Mouse (Mus musculus) MN1 (cell line): ENCODE measurements around the gene Atp1a2.

ENCODE experiments used
- DNase-seq: peaks from one replicate; pipeline ENCODE4 v3.0.0-alpha.2; 2016; ENCODE audit warnings: low spot score

The Atp1a2 gene

DNA sequence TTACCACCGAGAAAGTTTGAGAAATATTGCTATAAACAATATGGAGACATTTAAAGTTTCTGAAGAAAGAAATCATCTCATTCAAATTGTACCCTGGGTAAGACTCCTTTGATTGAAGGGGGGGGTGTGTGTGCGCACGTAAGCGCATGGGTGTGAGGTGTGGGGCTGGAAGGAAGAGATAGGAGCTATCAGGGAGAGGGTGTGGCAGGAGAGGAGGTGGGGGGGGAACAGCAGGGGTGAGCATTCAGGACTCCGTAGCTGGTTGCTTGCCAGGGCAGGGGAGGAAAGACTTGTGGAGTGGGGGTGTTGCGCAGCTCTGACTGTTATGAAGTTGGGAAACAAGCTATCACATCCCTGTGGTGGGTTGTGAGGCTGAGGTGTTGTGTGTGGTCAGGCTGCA is 6.6 kb upstream of the Atp1a2 start:
- no peak for DNase-seq

DNA sequence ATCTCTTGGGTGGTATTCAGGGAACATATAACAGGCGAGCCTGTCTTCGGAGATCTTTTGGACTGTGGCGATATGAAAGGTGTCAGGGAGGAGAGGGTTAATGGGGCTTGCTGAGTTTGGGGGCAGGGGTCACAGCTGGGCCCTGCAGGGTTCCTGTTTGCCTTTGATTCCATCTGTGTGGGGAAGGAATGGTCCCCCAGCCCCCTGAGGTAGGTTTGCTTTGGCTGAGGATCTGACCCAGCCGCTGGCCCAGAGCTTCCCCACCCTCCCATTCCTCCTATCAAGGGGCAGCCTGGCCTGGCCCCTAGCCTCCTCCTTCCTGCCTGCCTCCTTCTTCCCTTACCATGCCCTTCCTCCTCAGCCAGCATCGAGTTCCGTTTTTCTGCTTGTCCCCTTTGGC is 5.0 kb upstream of the Atp1a2 start:
- no peak for DNase-seq

DNA sequence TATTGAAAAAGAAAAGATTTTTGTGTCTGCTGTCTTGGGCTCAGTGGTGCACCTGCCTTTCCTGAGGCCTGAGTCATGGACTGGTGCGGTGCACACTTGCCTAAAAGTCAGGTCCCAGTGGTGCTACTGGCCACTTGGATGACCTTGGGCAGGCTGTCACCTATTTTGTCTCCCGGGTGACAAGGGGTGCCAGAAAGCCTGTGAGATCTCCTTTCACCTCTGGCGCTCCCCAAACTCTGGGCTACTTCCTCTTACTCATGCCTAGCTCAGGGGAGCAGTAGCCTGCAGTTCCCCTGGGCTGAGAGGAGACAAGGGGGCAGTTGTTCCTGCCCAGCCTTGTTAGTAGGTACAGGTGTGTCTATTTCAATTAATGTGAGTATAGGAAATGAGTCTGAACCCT is 4.4 kb upstream of the Atp1a2 start:
- DNase-seq: no peak

DNA sequence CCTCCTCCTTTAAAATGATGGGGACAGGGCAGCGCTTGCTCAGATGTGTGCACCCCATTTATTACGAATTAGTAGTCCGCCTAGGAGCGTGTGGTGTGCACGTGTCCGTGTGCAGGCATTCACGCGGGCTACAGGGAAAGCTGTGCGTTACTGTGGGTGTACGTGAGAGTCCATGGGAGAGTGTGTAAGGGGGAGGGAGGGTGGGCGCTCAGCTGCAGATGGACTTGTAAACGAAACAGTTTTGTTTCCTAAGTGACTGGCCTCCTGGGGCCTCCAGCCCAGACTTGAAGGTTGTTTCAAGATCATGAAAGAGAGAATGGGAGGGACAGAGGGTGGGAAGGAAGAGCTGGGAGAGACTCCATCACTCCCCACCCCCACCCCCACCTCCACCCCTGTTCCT is 3.3 kb upstream of the Atp1a2 start:
- DNase-seq: no peak

- DNase-seq: no peak
These were observed 2.4 kb upstream of the Atp1a2 start for GRCm38 (mm10) chr1:172300247-172300646.

GRCm38 (mm10) chr1:172299528-172299927 is 1.7 kb upstream of the Atp1a2 start:
- DNase-seq: no peak

DNA sequence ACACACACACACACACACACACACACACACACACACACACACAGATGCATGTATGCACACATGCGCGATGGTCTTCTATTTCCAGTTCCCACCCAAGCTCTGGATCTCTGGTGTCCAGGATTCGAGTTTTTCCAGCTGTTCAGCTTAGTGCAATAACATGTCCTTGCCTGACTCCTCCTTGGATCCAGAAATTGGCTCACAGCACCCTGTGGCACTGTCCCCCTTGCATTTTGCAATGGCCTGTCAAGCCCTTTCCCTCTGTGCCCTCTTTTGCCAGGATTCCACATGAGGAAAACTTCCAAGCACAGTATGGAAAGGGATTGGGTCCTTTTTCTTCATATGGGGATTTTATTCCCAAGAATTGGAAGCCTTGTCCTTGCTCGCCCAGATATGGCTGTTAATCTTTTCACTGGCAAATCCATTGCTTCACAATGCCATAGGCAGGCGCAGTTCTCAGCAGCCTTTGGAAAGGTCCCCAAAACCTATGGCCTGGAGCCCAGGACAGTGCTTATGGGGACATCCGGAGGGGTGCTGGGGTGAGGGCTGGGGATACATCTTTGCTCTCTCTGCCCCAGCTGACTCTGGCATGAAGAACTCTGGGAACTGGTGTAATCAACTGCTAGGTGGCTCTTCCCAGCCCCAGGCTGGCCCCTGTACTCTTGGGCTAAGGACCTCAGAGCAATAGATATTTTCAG is 901 bp downstream of the Atp1a2 start:
- DNase-seq: no peak

- no peak for DNase-seq
These were observed 2.1 kb downstream of the Atp1a2 start for GRCm38 (mm10) chr1:172295751-172296197.

DNA sequence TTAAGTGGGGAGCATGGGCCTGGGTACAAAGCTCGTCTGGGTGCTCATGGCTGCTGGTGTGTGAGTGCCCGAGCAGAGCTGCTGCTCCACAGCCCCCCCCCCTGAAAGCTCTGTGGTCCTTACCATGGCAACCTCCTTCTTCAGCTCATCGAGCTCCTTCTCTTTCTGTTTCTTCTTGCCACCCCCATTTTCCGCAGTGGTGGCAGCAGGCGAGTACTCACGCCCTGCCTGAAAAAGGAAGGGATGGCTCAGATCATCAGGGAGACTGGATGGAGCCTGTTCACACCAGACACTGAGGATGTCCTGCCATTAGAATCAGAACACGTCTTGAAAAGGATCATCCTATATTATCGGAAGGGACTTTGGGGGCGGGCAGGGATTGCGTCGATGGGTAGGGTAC is 4.4 kb downstream of the Atp1a2 start:
- DNase-seq: no peak

- no peak for DNase-seq
These were observed 5.0 kb downstream of the Atp1a2 start for GRCm38 (mm10) chr1:172292880-172293279.

DNA sequence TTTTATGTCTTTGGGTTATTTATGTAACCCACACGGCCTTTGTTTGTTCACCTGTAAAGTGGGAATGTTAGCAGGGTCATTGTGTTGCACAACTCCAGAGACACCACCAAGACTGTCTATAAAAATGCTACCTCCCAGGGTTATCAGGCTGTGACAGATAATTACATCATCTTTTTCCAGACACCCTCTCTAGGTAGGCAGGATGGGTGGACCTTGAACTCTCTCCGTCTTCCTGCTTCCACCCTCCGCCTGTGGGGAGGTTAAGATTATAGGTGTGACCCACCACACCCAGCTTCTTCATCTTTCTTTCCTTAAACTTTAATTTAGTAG is 8.3 kb downstream of the Atp1a2 start:
- no peak for DNase-seq

- no peak for DNase-seq
These were observed 8.8 kb downstream of the Atp1a2 start for GRCm38 (mm10) chr1:172288900-172289616.

GRCm38 (mm10) chr1:172286740-172287139 is 11.1 kb downstream of the Atp1a2 start:
- no peak for DNase-seq

DNA sequence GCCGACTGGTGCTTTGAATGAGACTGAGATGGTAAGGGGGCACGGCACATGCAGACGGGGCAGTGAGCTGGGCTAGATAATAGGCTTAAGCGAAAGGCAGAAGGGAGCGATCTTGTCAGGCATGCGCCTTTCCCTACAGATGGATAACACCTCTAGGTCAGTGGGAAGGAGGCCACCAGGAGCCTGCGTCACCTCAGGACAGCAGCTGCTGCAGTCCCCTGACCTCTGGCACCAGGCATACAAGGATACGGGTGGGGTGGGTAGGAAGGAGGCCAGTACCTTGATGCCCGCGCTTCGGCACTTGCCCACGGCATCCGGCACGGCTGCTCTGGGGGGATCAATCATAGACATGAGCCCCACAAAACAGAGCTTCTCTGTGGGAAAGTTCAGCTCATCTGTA is 13.6 kb downstream of the Atp1a2 start:
- DNase-seq: no peak

DNA sequence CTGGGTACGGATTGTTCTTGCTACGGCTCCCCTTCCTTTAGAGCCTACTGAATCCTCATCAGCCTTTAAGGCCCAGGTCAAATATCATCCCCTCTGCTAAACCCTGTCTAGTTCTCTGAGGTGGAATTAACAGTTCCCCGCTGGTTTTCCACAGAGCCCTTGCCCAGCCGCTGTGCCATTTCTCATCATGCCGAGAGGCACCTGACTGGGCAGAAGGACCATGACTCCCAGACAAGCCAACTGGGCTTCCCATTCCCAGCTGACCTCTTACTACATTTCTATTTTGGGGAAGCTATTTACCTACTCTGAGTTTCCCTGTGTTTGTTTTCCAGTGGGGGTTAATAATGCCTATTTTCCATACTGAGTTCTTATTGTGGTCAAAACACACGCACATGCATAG is 14.8 kb downstream of the Atp1a2 start:
- no peak for DNase-seq

- DNase-seq: no peak
These were observed 16.2 kb downstream of the Atp1a2 start for GRCm38 (mm10) chr1:172281522-172282254.

GRCm38 (mm10) chr1:172279768-172280509 is 17.9 kb downstream of the Atp1a2 start:
- peak; percentile 12 for DNase-seq

DNA sequence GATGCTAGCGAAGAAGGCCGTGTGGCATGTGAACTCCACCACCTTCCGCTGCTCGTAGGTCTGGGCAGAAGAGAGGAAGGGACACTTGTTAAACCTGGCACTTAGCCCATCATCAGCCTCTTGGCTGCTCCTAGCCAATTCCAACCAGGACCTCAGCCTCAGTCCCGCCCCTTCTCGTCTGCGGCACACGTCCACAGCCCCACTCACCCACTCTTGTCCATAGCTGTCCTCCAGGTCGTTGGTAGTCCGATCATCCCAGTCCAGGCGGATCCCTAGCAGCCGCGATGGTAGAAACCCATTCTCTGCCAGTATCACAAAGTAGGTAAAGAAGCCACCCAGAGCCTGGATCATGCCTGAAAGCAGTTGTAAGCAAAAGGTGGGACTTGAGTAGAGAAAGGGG is 19.5 kb downstream of the Atp1a2 start:
- DNase-seq: no peak

DNA sequence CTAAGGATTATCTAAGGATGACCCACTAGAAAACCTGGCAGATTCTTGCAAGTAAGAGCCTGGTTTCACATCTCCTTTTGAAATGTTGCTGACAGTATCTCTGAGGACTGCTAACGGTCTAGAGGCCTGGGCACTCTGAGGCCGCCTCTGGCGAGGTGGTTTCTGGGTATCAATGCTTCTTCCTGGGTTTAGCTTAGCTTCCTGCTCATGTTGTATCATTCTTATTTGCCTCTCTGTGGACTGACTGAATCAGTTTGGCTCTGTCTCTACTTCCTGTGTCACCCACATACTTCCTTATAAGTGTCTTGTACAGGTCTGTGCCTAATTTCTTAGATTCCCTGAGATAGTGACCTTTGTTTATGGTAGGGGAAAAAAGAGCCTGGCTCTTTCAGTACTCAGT is 20.7 kb downstream of the Atp1a2 start:
- no peak for DNase-seq

GRCm38 (mm10) chr1:172274547-172274946 is 23.3 kb downstream of the Atp1a2 start:
- DNase-seq: no peak

- DNase-seq: no peak
These were observed 23.7 kb downstream of the Atp1a2 start for GRCm38 (mm10) chr1:172274116-172274515.

- no peak for DNase-seq
These were observed 24.5 kb downstream of the Atp1a2 start for GRCm38 (mm10) chr1:172273386-172273785.

- DNase-seq: no peak
These were observed 26.1 kb downstream of the Atp1a2 start for GRCm38 (mm10) chr1:172271765-172272164.
